Mouse (Mus musculus) cortical plate, adult 2 months (tissue): ENCODE data around the gene Ggact.

ENCODE experiments used
- CTCF ChIP-seq: fragments of 200-500 bp; IDR thresholded peaks from 2 replicates; pipeline ENCODE4 v1.5.1; 2011; ENCODE audit warnings: mild to moderate bottlenecking, control low read depth, low read length; ENCODE audit not compliant: insufficient read depth; ENCODE audit errors: extremely low read depth
- POLR2A ChIP-seq: fragments of 200-500 bp; IDR thresholded peaks from 2 replicates; pipeline ENCODE4 v1.6.1; 2011; ENCODE audit warnings: mild to moderate bottlenecking, low read length, control low read depth; ENCODE audit not compliant: insufficient read depth; ENCODE audit errors: extremely low read depth

DNA sequence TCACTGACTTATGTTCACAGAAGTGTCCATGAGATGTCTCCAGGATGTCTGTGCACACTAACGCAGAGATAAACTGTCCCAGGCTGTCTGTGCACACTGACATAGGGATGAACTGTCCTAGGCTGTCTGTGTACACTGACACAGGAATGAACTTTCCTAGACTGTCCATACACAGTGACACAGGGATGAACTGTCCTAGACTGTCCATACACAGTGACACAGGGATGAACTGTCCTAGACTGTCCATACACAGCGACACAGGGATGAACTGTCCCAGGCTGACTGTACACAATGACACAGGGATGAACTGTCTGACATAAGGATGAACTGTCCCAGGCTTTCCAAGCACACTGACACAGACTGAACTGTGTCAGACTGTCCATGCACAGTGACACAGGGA lies 88.1 kb downstream of the Ggact start:
- TF ChIP-seq POLR2A (no peak), CTCF (no peak)
